Comparison of ENCODE assay signal across 8 mouse cellular contexts in genomic region chr15:84653979-84654966, GRCm38 (mm10). TPM values are rescaled to one million over a fixed set of nuclear protein-coding genes. Genes with fewer than 3 reads are reported as not detected.
A peak's percentile ranks its signal among the peaks of the same experiment; 100 is the strongest.
DNase-seq lines count a peak whose midpoint lies in the region; ATAC-seq and TF ChIP-seq lines count a peak whose summit lies in the region.

No protein-coding gene starts in this region.

- H3K27ac ChIP-seq in intestine, postnatal 0 days (ENCODE audit: low read depth, low read length): peak overlapping the region; percentile 60
- peak overlapping the region; percentile 33; the same call in 1 of the 2 replicates for H3K27ac ChIP-seq in liver, adult 2 months (replicated peaks; ENCODE audit: insufficient read depth, low read depth, low read length)

- peak overlapping the region; percentile 64 for H3K4me2 ChIP-seq in intestine, postnatal 0 days (replicated peaks; ENCODE audit: low read depth)

- DNase-seq in left cerebral cortex, adult 18-20 months (ENCODE audit: low spot score in 2 of 2): peak; percentile 42 to 54
- DNase-seq in left cerebral cortex, adult 8-10 months (ENCODE audit: low spot score in 2 of 2): no peak
- peak; percentile 90 for DNase-seq in embryo, embryonic 9.5 days (ENCODE audit: extremely low spot score)
- peak; percentile 76 to 87 for DNase-seq in heart, adult 18-20 months
- no peak for DNase-seq in liver, adult 2 months (ENCODE audit: extremely low read depth, low read depth, low spot score)
- peak; percentile 86 for DNase-seq in naive thymus-derived CD4-positive, alpha-beta T cell, adult 2 months (ENCODE audit: low read depth)
- DNase-seq in testis, postnatal 10 days (ENCODE audit: low spot score): peak; percentile 78

- H3K9me3 ChIP-seq in intestine, postnatal 0 days (ENCODE audit: control insufficient read depth): no peaks in the 10 kb centered on the region

- H3K4me1 ChIP-seq in intestine, postnatal 0 days (replicated peaks; ENCODE audit: control insufficient read depth, insufficient read depth, low read length): no peaks in the 10 kb centered on the region
- no peaks in the 10 kb centered on the region for H3K4me1 ChIP-seq in liver, adult 2 months (ENCODE audit: control insufficient read depth, insufficient read depth, low read length)

- peak; percentile 70 for ATAC-seq in intestine, postnatal 0 days

- TF ChIP-seq CTCF in intestine, postnatal 0 days (IDR thresholded peaks at IDR 0.05; ENCODE audit: low read depth): peak; percentile 60
- no peak for TF ChIP-seq CTCF in liver, adult 2 months (IDR thresholded peaks at IDR 0.05; ENCODE audit: low read depth, low read length)

- H3K36me3 ChIP-seq in intestine, postnatal 0 days (ENCODE audit: control insufficient read depth, insufficient read depth): no peaks in the 10 kb centered on the region
- H3K36me3 ChIP-seq in liver, adult 2 months (ENCODE audit: control insufficient read depth, insufficient read depth, low read length): no peaks in the 10 kb centered on the region

- H3K9ac ChIP-seq in intestine, postnatal 0 days (ENCODE audit: low read depth, low read length): no peak overlapping the region
- peak overlapping the region; percentile 18 for H3K9ac ChIP-seq in liver, adult 2 months (ENCODE audit: low read depth, low read length)

- 4% methylated on average over 28 of the region's 28 CpGs for WGBS in intestine, postnatal 0 days
- WGBS in liver, adult 2 months: 15% methylated on average over 28 of the region's 28 CpGs

- no peaks in the 10 kb centered on the region for H3K27me3 ChIP-seq in intestine, postnatal 0 days (replicated peaks; ENCODE audit: control insufficient read depth, insufficient read depth, low read length)
- no peaks in the 10 kb centered on the region for H3K27me3 ChIP-seq in liver, adult 2 months (ENCODE audit: control insufficient read depth, insufficient read depth, low read length)

- TF ChIP-seq POLR2A in liver, adult 2 months (IDR thresholded peaks at IDR 0.05; ENCODE audit: extremely low read depth, insufficient read depth, low read length): no peak

- peak overlapping the region; percentile 26 for H3K4me3 ChIP-seq in intestine, postnatal 0 days (ENCODE audit: low read depth, low read length)
- no peak overlapping the region for H3K4me3 ChIP-seq in liver, adult 2 months (ENCODE audit: insufficient read depth, low read depth, low read length)

- no peaks in the 10 kb centered on the region for H3K79me2 ChIP-seq in liver, adult 2 months (ENCODE audit: control insufficient read depth, insufficient read depth, low read length)

RNA-seq across cellular contexts. Expression of gene Prr5, which starts 15.1 kb away (rescaled TPM):
- total RNA-seq in left cerebral cortex, adult 18-20 months (2021): 10 to 100 TPM in 1 of 2 experiments, 1 to 10 TPM in 1; 9.2 to 10.8 TPM
- total RNA-seq in left cerebral cortex, adult 8-10 months (2022): 10 to 100 TPM in 2 of 4 experiments, 1 to 10 TPM in 2; 9.1 to 13.9 (median 10.2) TPM
- total RNA-seq in heart, adult 18-20 months (2021): 1 to 10 TPM; 4.3 to 6.2 TPM
- 68.5 and 83.0 TPM in 2 replicates for polyA plus RNA-seq in intestine, postnatal 0 days (2015; fragmentation: Nextera tagmentation; extraction: Ambion mirVana)
- total RNA-seq in liver, adult 2 months (2014; rRNA removed): 2.2 and 2.6 TPM in 2 replicates
- 9.4 and 10.6 TPM in 2 replicates for polyA plus RNA-seq in liver, adult 2 months (2012; rRNA removed)

Comparison
In these comparisons a context has a peak if more than half of its experiments do, and no peak if none do; other contexts are left out.
1. DNase-seq: peak in left cerebral cortex, adult 18-20 months (2 of 2), embryo, embryonic 9.5 days (single experiment), heart, adult 18-20 months (2 of 2), naive thymus-derived CD4-positive, alpha-beta T cell, adult 2 months (single experiment) and testis, postnatal 10 days (single experiment); none in left cerebral cortex, adult 8-10 months (0 of 2) and liver, adult 2 months (single experiment).